Mouse (Mus musculus): ENCODE data around the gene Gm45234. TPM values are rescaled to one million over a fixed set of nuclear protein-coding genes. Genes with fewer than 3 reads are reported as not detected.

The Gm45234 gene
- total RNA-seq, 2 experiments from 2014 or later, result not detected

- intact Hi-C loops (cut with DNase I; ENCODE audit: low total_unique reads), result loop anchor here (10.0 kb wide), 1 partner anchor 194 kb away; the partner anchor contains the start of gene C1rb
- no peak for DNase-seq
These were observed 12.9 kb upstream of the Gm45234 start for GRCm38 (mm10) chr6:124768704-124769044.

- no peak for DNase-seq
These were observed 12.3 kb upstream of the Gm45234 start for GRCm38 (mm10) chr6:124767920-124768703.

GRCm38 (mm10) chr6:124767536-124767919 is 11.7 kb upstream of the Gm45234 start:
- no peak for DNase-seq

More at GRCm38 (mm10) chr6:124767920-124768703, 12.3 kb upstream of the Gm45234 start:
- intact Hi-C loops (cut with DNase I; ENCODE audit: low total_unique reads), result loop anchor here (10.0 kb wide), 1 partner anchor 193 kb away; the partner anchor contains the start of gene C1rb

GRCm38 (mm10) chr6:124765951-124766350 is 10.1 kb upstream of the Gm45234 start:
- intact Hi-C loops (cut with DNase I; ENCODE audit: low total_unique reads), result loop anchor here (10.0 kb wide), 1 partner anchor 191 kb away; the partner anchor contains the start of gene C1rb
- DNase-seq, result no peak

More at GRCm38 (mm10) chr6:124767536-124767919, 11.7 kb upstream of the Gm45234 start:
- intact Hi-C loops (cut with DNase I; ENCODE audit: low total_unique reads), result loop anchor here (10.0 kb wide), 1 partner anchor 193 kb away; the partner anchor contains the start of gene C1rb

GRCm38 (mm10) chr6:124759259-124759658 is 3.4 kb upstream of the Gm45234 start:
- peak; percentile 86 for DNase-seq
- intact Hi-C loops (cut with DNase I; ENCODE audit: low total_unique reads), result loop anchor here (2.0 kb wide), 1 partner anchor 118 kb away; no protein-coding TSS in a partner anchor

- DNase-seq, result no peak
- intact Hi-C loops (cut with DNase I; ENCODE audit: low total_unique reads), result loop anchor here (2.0 kb wide), 1 partner anchor 118 kb away; no protein-coding TSS in a partner anchor
These were observed 3.0 kb upstream of the Gm45234 start for GRCm38 (mm10) chr6:124758849-124759232.

- intact Hi-C loops (cut with DNase I; ENCODE audit: low total_unique reads), result loop anchor here (2.0 kb wide), 1 partner anchor 117 kb away; no protein-coding TSS in a partner anchor
- no peak for DNase-seq
These were observed 2.4 kb upstream of the Gm45234 start for GRCm38 (mm10) chr6:124757909-124758848.

- DNase-seq, result no peak
- intact Hi-C loops (cut with DNase I; ENCODE audit: low total_unique reads), result no loop called here
These were observed 1.6 kb upstream of the Gm45234 start for GRCm38 (mm10) chr6:124757351-124757880.

- intact Hi-C loops (cut with DNase I; ENCODE audit: low total_unique reads), result no loop called here
- peak; percentile 90 for DNase-seq
These were observed 980 bp upstream of the Gm45234 start for GRCm38 (mm10) chr6:124756652-124757350.

- intact Hi-C loops (cut with DNase I; ENCODE audit: low total_unique reads), result no loop called here
- no peak for DNase-seq
These were observed 515 bp downstream of the Gm45234 start for GRCm38 (mm10) chr6:124755306-124755705.

- intact Hi-C loops (cut with DNase I; ENCODE audit: low total_unique reads), result no loop called here
- DNase-seq, result no peak
These were observed 2.0 kb downstream of the Gm45234 start for GRCm38 (mm10) chr6:124753861-124754260.

- no peak for DNase-seq
- intact Hi-C loops (cut with DNase I; ENCODE audit: low total_unique reads), result no loop called here
These were observed 5.4 kb downstream of the Gm45234 start for GRCm38 (mm10) chr6:124750405-124750804.

- intact Hi-C loops (cut with DNase I; ENCODE audit: low total_unique reads), result loop anchor here (5.0 kb wide), 1 partner anchor 35 kb away; the partner anchor contains the start of genes Emg1 and Phb2
- DNase-seq, result no peak
These were observed 8.9 kb downstream of the Gm45234 start for GRCm38 (mm10) chr6:124746654-124747632.

- no peak for DNase-seq
- intact Hi-C loops (cut with DNase I; ENCODE audit: low total_unique reads), result loop anchor here (5.0 kb wide), 1 partner anchor 34 kb away; the partner anchor contains the start of genes Emg1 and Phb2
These were observed 9.6 kb downstream of the Gm45234 start for GRCm38 (mm10) chr6:124746296-124746605.

GRCm38 (mm10) chr6:124745490-124746295 is 10.1 kb downstream of the Gm45234 start:
- intact Hi-C loops (cut with DNase I; ENCODE audit: low total_unique reads), result loop anchor here (5.0 kb wide), 1 partner anchor 33 kb away; the partner anchor contains the start of genes Emg1 and Phb2
- DNase-seq, result peak; percentile 94

GRCm38 (mm10) chr6:124744755-124745321 is 11.0 kb downstream of the Gm45234 start:
- intact Hi-C loops (cut with DNase I; ENCODE audit: low total_unique reads), result loop anchor here (5.0 kb wide), 1 partner anchor 33 kb away; the partner anchor contains the start of genes Emg1 and Phb2
- DNase-seq, result peak; percentile 18

GRCm38 (mm10) chr6:124743647-124744046 is 12.2 kb downstream of the Gm45234 start:
- intact Hi-C loops (cut with DNase I; ENCODE audit: low total_unique reads), result no loop called here
- no peak for DNase-seq
